Mouse (Mus musculus) cortical plate, adult 2 months (tissue): ENCODE results near the gene Bach1.

Source experiments
- CTCF ChIP-seq: fragments of 200-500 bp; IDR thresholded peaks from 2 replicates; pipeline ENCODE4 v1.5.1; 2011; ENCODE audit warnings: mild to moderate bottlenecking, control low read depth, low read length; ENCODE audit not compliant: insufficient read depth; ENCODE audit errors: extremely low read depth
- POLR2A ChIP-seq: fragments of 200-500 bp; IDR thresholded peaks from 2 replicates; pipeline ENCODE4 v1.6.1; 2011; ENCODE audit warnings: mild to moderate bottlenecking, low read length, control low read depth; ENCODE audit not compliant: insufficient read depth; ENCODE audit errors: extremely low read depth

GRCm38 (mm10) chr16:87686458-87686857 lies 12.3 kb upstream of the Bach1 start:
- TF ChIP-seq CTCF (no peak), POLR2A (no peak)
